In the genomic region with DNA sequence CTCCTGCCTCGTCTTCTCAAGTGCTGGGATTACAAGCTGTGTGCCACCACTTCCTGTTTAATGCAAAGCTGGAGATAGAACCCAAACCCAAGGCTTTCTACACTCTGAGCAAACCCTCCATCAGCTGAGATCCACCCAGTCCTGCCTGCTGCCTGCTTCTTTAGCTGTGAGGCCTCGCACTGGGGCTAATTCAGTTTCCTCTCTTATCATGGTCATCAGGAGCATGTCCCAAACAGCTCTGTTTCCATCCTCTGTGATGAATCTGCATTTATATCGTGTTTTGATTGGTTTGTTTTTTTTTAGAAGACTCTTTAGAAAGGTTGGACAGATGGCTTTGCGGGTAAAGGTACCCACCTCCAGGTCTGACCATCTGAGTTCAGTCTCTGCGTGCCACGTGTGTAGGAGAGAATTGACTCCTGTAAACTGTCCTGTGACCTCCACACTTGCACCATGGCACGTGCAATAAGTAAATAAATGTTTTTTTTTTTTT, we compare ENCODE assay signal across 12 mouse cellular contexts. TPM values are rescaled to one million over a fixed set of nuclear protein-coding genes. Genes with fewer than 3 reads are reported as not detected.
DNase-seq lines count a peak whose midpoint lies in the region; ATAC-seq and TF ChIP-seq lines count a peak whose summit lies in the region.
"Had no signal": no experiment of that assay in that cellular context is flagged by ENCODE, and none has a peak within 500 bp of the region (broad histone marks: within the 10 kb centered on the region; RNA-seq: fewer than 3 reads in every experiment).

No protein-coding gene starts in this region.

- WGBS in heart, embryonic 14.5 days: 52% methylated on average over 7 of the region's 7 CpGs
- 43% methylated on average over 7 of the region's 7 CpGs for WGBS in stomach, embryonic 15.5 days
- 50% methylated on average over 7 of the region's 7 CpGs for WGBS in stomach, postnatal 0 days

- ATAC-seq in heart, embryonic 14.5 days (ENCODE audit: insufficient number of reproducible peaks, insufficient read depth, low FRiP score, low read depth): no peak
- ATAC-seq in stomach, embryonic 15.5 days (ENCODE audit: insufficient read depth, low FRiP score, low read depth): no peak
- ATAC-seq in stomach, postnatal 0 days (ENCODE audit: low FRiP score, low TSS enrichment): no peak
- peak; percentile 68 for ATAC-seq in inflammation-experienced regulatory T-cells, adult 6 months
- peak; percentile 32; the same call in 1 of the 2 replicates for ATAC-seq in monocyte, adult 5-6 weeks (replicated peaks; ENCODE audit: insufficient number of reproducible peaks, low FRiP score, low TSS enrichment, poor library complexity, severe bottlenecking)

- no peak overlapping the region for H3K4me3 ChIP-seq in heart, embryonic 14.5 days (ENCODE audit: control insufficient read depth in 1 of 2, insufficient read depth in 1 of 2, low read depth in 1 of 2, low read length in 2 of 2)
- H3K4me3 ChIP-seq in stomach, embryonic 15.5 days (replicated peaks): no peak overlapping the region
- H3K4me3 ChIP-seq in stomach, postnatal 0 days (ENCODE audit: low read depth, low read length): no peak overlapping the region
- H3K4me3 ChIP-seq: limb, embryonic 12.5 days; neural tube, embryonic 12.5 days had no signal

- no peak for DNase-seq in heart, adult 18-20 months
- DNase-seq in stomach, postnatal 0 days (ENCODE audit: low spot score): no peak
- no peak for DNase-seq in adipocyte (ENCODE audit: low spot score)
- DNase-seq in layer of hippocampus, postnatal 10 days (ENCODE audit: low spot score in 2 of 2): no peak
- DNase-seq: adrenal gland, adult 8-10 months had no signal

- H3K9ac ChIP-seq in heart, embryonic 14.5 days (ENCODE audit: low read length): no peak overlapping the region
- H3K9ac ChIP-seq in stomach, embryonic 15.5 days: no peak overlapping the region
- no peak overlapping the region for H3K9ac ChIP-seq in stomach, postnatal 0 days (ENCODE audit: low read length)
- H3K9ac ChIP-seq: limb, embryonic 12.5 days; neural tube, embryonic 12.5 days had no signal

- TF ChIP-seq EP300 in stomach, postnatal 0 days (optimal IDR thresholded peaks at IDR 0.05): no peak

- H3K9me3 ChIP-seq in heart, embryonic 14.5 days (ENCODE audit: control insufficient read depth, low read length): no peaks in the 10 kb centered on the region
- no peaks in the 10 kb centered on the region for H3K9me3 ChIP-seq in stomach, embryonic 15.5 days
- H3K9me3 ChIP-seq in stomach, postnatal 0 days (ENCODE audit: control insufficient read depth, low read length): no peaks in the 10 kb centered on the region
- H3K9me3 ChIP-seq: limb, embryonic 12.5 days; neural tube, embryonic 12.5 days had no signal

- no peak overlapping the region for H3K4me2 ChIP-seq in heart, embryonic 14.5 days (ENCODE audit: low read length)
- H3K4me2 ChIP-seq in stomach, embryonic 15.5 days: no peak overlapping the region
- H3K4me2 ChIP-seq in stomach, postnatal 0 days (replicated peaks; ENCODE audit: low read depth): no peak overlapping the region

- peaks cover 17 to 42% of the 10 kb centered on the region in 2 experiments for H3K4me1 ChIP-seq in heart, embryonic 14.5 days (ENCODE audit: control insufficient read depth in 2 of 2, insufficient read depth in 2 of 2, low read length in 2 of 2)
- H3K4me1 ChIP-seq in stomach, embryonic 15.5 days: peaks cover 25% of the 10 kb centered on the region
- H3K4me1 ChIP-seq in stomach, postnatal 0 days (replicated peaks; ENCODE audit: control insufficient read depth, insufficient read depth): peaks cover 7% of the 10 kb centered on the region; the same call in 1 of the 2 replicates

- peak overlapping the region; percentile 35 to 86; a peak in 2 of 4 replicates for H3K27ac ChIP-seq in heart, embryonic 14.5 days (replicated peaks in 1 of 2; ENCODE audit: control insufficient read depth in 1 of 2, insufficient read depth in 1 of 2, low read depth in 2 of 2, low read length in 2 of 2)
- H3K27ac ChIP-seq in stomach, embryonic 15.5 days: 0 out of 2 replicates have a peak overlapping the region, but pooled peaks have one; percentile 9
- H3K27ac ChIP-seq in stomach, postnatal 0 days (replicated peaks): no peak overlapping the region
- H3K27ac ChIP-seq: neural tube, embryonic 12.5 days had no signal

- H3K27me3 ChIP-seq in heart, embryonic 14.5 days (ENCODE audit: control insufficient read depth, insufficient read depth, low read length): no peaks in the 10 kb centered on the region
- no peaks in the 10 kb centered on the region for H3K27me3 ChIP-seq in stomach, embryonic 15.5 days (replicated peaks)
- H3K27me3 ChIP-seq in stomach, postnatal 0 days (ENCODE audit: control insufficient read depth, insufficient read depth, low read length): no peaks in the 10 kb centered on the region
- H3K27me3 ChIP-seq: CH12.LX; limb, embryonic 12.5 days; neural tube, embryonic 12.5 days had no signal

- no peaks in the 10 kb centered on the region for H3K36me3 ChIP-seq in heart, embryonic 14.5 days (ENCODE audit: control insufficient read depth, insufficient read depth, low read length)
- H3K36me3 ChIP-seq in stomach, embryonic 15.5 days: no peaks in the 10 kb centered on the region
- no peaks in the 10 kb centered on the region for H3K36me3 ChIP-seq in stomach, postnatal 0 days (ENCODE audit: control insufficient read depth, insufficient read depth, low read length)
- H3K36me3 ChIP-seq: limb, embryonic 12.5 days; neural tube, embryonic 12.5 days had no signal

- TF ChIP-seq CTCF in stomach, postnatal 0 days (IDR thresholded peaks at IDR 0.05; ENCODE audit: low read depth): no peak

RNA-seq across cellular contexts. Expression of gene Zfp217, which starts 27.8 kb away (rescaled TPM):
- polyA plus RNA-seq in heart, embryonic 14.5 days (2014; fragmentation: Nextera tagmentation; extraction: Ambion mirVana): 3.3 and 3.4 TPM in 2 replicates
- 10 to 100 TPM in 1 of 2 experiments, 1 to 10 TPM in 1; 7.5 to 10.2 TPM for total RNA-seq in heart, adult 18-20 months (2021)
- 3.9 and 4.0 TPM in 2 replicates for polyA plus RNA-seq in stomach, embryonic 15.5 days (2015; fragmentation: Nextera tagmentation; extraction: Ambion mirVana)
- polyA plus RNA-seq in stomach, postnatal 0 days (2015; fragmentation: Nextera tagmentation; extraction: Ambion mirVana): 1.5 and 1.7 TPM in 2 replicates
- 10 to 100 TPM in 1 of 3 experiments, 1 to 10 TPM in 2; 8.6 to 11.1 (median 8.6) TPM for polyA plus RNA-seq in inflammation-experienced regulatory T-cells, adult 6 months (2017; shearing (Covaris generic))
- 28.3 to 57.4 TPM (median 42.9 TPM) in 3 replicates for total RNA-seq in monocyte, adult 5-6 weeks (2017)
- 1 to 10 TPM; 4.5 to 5.5 TPM for total RNA-seq in layer of hippocampus, postnatal 10 days (2021)

Comparison
In these comparisons a context has a peak if more than half of its experiments do, and no peak if none do; other contexts are left out.
1. ATAC-seq: peak in inflammation-experienced regulatory T-cells, adult 6 months (single experiment) and monocyte, adult 5-6 weeks (single experiment); none in heart, embryonic 14.5 days (single experiment), stomach, embryonic 15.5 days (single experiment) and stomach, postnatal 0 days (single experiment).